Mouse (Mus musculus) testis, adult 2 months (tissue): Measurements from ENCODE around the gene 4931406C07Rik.

Source experiments
- CTCF ChIP-seq: fragments of 200-500 bp; IDR thresholded peaks from 2 replicates; pipeline ENCODE4 v1.5.1; 2012; ENCODE audit warnings: low read depth, mild to moderate bottlenecking, inconsistent platforms, low read length, moderate library complexity; ENCODE audit not compliant: control insufficient read depth, insufficient read depth, insufficient replicate concordance
- POLR2A ChIP-seq: fragments of 200-500 bp; IDR thresholded peaks from 2 replicates; pipeline ENCODE4 v1.6.1; 2012; ENCODE audit warnings: low read depth, mild to moderate bottlenecking, inconsistent platforms, low read length, moderate library complexity; ENCODE audit not compliant: control insufficient read depth

DNA sequence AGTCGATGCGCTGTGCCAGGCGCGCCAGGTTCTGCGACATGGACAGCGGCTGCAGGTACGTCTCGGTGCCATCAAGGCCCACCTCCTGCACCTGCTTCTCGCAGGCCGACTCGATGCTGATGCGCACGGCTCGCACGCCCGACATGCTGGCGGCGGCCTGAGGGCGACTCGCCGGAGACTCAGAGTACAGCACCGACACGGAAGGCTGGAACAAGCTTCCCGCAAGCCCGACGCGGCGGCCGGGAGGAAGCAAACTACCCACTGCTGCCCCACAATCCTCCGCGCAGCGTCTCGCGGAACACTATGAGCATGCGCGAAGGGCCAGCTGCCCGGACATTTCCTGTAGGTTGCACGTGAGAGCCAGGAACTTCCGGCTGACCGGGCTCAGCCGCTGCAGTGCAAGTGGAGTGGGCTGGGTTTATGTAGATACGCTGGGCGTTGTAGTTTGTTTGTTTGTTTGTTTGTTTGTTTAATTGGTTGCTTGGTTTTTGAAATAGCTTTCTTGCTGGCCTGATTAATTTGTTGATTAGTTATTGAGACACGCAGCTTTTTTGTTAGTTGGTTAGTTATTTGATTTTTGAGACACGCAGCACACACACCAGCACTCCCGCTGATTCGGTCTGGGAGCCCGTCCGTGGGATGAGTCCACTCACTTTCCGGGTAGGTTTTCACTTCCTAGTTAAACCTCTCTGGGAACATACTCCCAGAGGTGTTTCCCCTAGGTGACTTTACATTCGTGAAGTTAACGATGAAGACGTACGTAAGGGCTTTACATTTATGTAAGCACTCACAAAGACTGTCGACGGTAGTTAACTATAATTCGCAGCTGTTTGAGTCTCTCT lies 26.4 kb downstream of the 4931406C07Rik start, which contains the start of gene Med17:
- TF ChIP-seq POLR2A (peak; percentile 98), CTCF (no peak)
